ENCODE assay signal across 24 mouse cellular contexts in the genomic region with DNA sequence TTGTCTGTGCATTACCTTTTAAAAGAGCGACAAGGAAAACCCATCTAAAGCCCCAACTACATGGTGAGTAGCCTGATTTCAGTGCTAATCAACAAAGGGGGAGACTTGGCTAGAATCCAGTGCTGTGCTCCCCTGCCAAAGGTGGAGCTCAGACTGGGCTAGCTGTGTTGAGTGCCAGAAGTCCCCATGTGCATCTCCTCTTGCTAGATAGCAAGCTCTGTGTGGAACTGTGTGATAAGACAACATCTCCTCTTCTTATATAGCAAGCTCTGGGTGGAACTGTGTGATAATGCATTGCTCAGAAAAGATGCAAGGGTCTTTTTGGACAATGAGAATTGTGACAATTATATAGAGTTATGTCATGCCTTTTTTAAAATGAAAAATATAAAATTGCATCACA.
DNase-seq lines count a peak whose midpoint lies in the region; ATAC-seq and TF ChIP-seq lines count a peak whose summit lies in the region.
"Had no signal": no experiment of that assay in that cellular context is flagged by ENCODE, and none has a peak within 500 bp of the region (broad histone marks: within the 10 kb centered on the region; RNA-seq: fewer than 3 reads in every experiment).

No protein-coding gene starts in this region.

- no peak overlapping the region for H3K4me2 ChIP-seq in kidney, embryonic 14.5 days (replicated peaks; ENCODE audit: low read depth, low read length)
- H3K4me2 ChIP-seq: embryonic facial prominence, embryonic 12.5 days; forebrain, embryonic 13.5 days; hindbrain, embryonic 13.5 days had no signal

- no peaks in the 10 kb centered on the region for H3K79me2 ChIP-seq in MEL (ENCODE audit: control insufficient read depth, insufficient read depth, low read length, poor library complexity)

- H3K9me3 ChIP-seq in MEL (replicated peaks; ENCODE audit: insufficient read depth, low read length) = no peaks in the 10 kb centered on the region
- peaks cover 6% of the 10 kb centered on the region for H3K9me3 ChIP-seq in kidney, embryonic 14.5 days (ENCODE audit: control insufficient read depth, low read length)
- H3K9me3 ChIP-seq: G1E had no signal

- no peak for TF ChIP-seq CTCF in MEL (IDR thresholded peaks at IDR 0.05 in 2 of 3, conservative IDR thresholded peaks at IDR 0.05 in 1 of 3; ENCODE audit: control insufficient read depth in 1 of 3, insufficient read depth in 1 of 3, low read depth in 2 of 3, low read length in 3 of 3, poor library complexity in 1 of 3, severe bottlenecking in 1 of 3)

- H3K4me1 ChIP-seq in MEL (ENCODE audit: control insufficient read depth in 1 of 2, insufficient read depth in 2 of 2, low read length in 2 of 2) = no peaks in the 10 kb centered on the region
- H3K4me1 ChIP-seq in kidney, embryonic 14.5 days (ENCODE audit: control insufficient read depth, insufficient read depth, low read length) = no peaks in the 10 kb centered on the region
- H3K4me1 ChIP-seq: embryonic facial prominence, embryonic 12.5 days; forebrain, embryonic 13.5 days; heart, embryonic 10.5 days; hindbrain, embryonic 13.5 days had no signal

- no peak overlapping the region for H3K9ac ChIP-seq in MEL (ENCODE audit: control insufficient read depth, low read depth, low read length, poor library complexity, severe bottlenecking)
- no peak overlapping the region for H3K9ac ChIP-seq in kidney, embryonic 14.5 days (ENCODE audit: low read depth, low read length)
- H3K9ac ChIP-seq: embryonic facial prominence, embryonic 12.5 days; forebrain, embryonic 13.5 days; forebrain, postnatal 0 days; hindbrain, embryonic 13.5 days had no signal

- no peaks in the 10 kb centered on the region for H3K27me3 ChIP-seq in MEL (ENCODE audit: control insufficient read depth in 1 of 2, insufficient read depth in 2 of 2, low read length in 2 of 2)
- H3K27me3 ChIP-seq in kidney, embryonic 14.5 days (ENCODE audit: control insufficient read depth, insufficient read depth, low read length) = no peaks in the 10 kb centered on the region
- H3K27me3 ChIP-seq: embryonic facial prominence, embryonic 12.5 days; forebrain, embryonic 13.5 days; hindbrain, embryonic 13.5 days had no signal

- no peak overlapping the region for H3K27ac ChIP-seq in MEL (ENCODE audit: control insufficient read depth, low read depth, low read length)
- no peak overlapping the region for H3K27ac ChIP-seq in kidney, embryonic 14.5 days (ENCODE audit: low read depth, low read length)
- H3K27ac ChIP-seq: embryonic facial prominence, embryonic 12.5 days; forebrain, embryonic 13.5 days; heart, embryonic 10.5 days; hindbrain, embryonic 13.5 days; hindbrain, postnatal 0 days had no signal

- H3K36me3 ChIP-seq in MEL (ENCODE audit: control insufficient read depth in 1 of 2, insufficient read depth in 2 of 2, low read length in 2 of 2) = no peaks in the 10 kb centered on the region
- no peaks in the 10 kb centered on the region for H3K36me3 ChIP-seq in kidney, embryonic 14.5 days (ENCODE audit: control insufficient read depth, insufficient read depth, low read length)
- H3K36me3 ChIP-seq: embryonic facial prominence, embryonic 12.5 days; G1E; heart, embryonic 10.5 days; hindbrain, embryonic 13.5 days had no signal

- ATAC-seq in erythroblast, adult 5-6 weeks (replicated peaks; ENCODE audit: low FRiP score, poor library complexity, severe bottlenecking) = peak; percentile 52; the same call in 1 of the 2 replicates
- peak; percentile 91 for ATAC-seq in megakaryocyte-erythroid progenitor cell, adult 5-6 weeks (replicated peaks; ENCODE audit: low FRiP score, low TSS enrichment, poor library complexity, severe bottlenecking)
- no peak for ATAC-seq in kidney, embryonic 14.5 days (ENCODE audit: low FRiP score, low TSS enrichment)
- ATAC-seq: activated CD4-positive, CD25-positive, alpha-beta regulatory T cell, adult 4 months; CD4-positive, CD25-positive, alpha-beta regulatory T cell, adult 4 months; forebrain, embryonic 13.5 days; forebrain, postnatal 0 days; hindbrain, postnatal 0 days had no signal

- H3K4me3 ChIP-seq in MEL (ENCODE audit: control insufficient read depth in 1 of 2, insufficient read depth in 1 of 2, low read depth in 2 of 2, low read length in 2 of 2) = no peak overlapping the region
- H3K4me3 ChIP-seq in kidney, embryonic 14.5 days (ENCODE audit: low read length) = no peak overlapping the region
- H3K4me3 ChIP-seq: embryonic facial prominence, embryonic 12.5 days; forebrain, embryonic 13.5 days; heart, embryonic 10.5 days; hindbrain, embryonic 13.5 days had no signal

- no peak for TF ChIP-seq RAD21 in MEL (IDR thresholded peaks at IDR 0.05; ENCODE audit: low read depth, low read length)

- WGBS in kidney, embryonic 14.5 days = 88% methylated on average over 1 of the region's 1 CpGs

- TF ChIP-seq EP300 in MEL (IDR thresholded peaks at IDR 0.05; ENCODE audit: low read depth in 1 of 2, low read length in 2 of 2) = peak in 1 of 2 experiments; percentile 25; a peak in 1 of 4 replicates

- no peak for TF ChIP-seq POLR2A in MEL (IDR thresholded peaks at IDR 0.05; ENCODE audit: control insufficient read depth in 1 of 2, insufficient read depth in 1 of 2, low read depth in 1 of 2, low read length in 2 of 2, poor library complexity in 1 of 2)

- DNase-seq in heart, adult 11 months = peak; percentile 17
- DNase-seq in heart, postnatal 10 days = no peak
- DNase-seq in MEL (ENCODE audit: low read depth, low spot score) = peak; percentile 50
- DNase-seq in thymus, postnatal 25 days = no peak
- DNase-seq: adrenal gland, postnatal 14 days; B cell, adult 2 months; cerebellum, adult 2 months; cerebellum, postnatal 10 days; embryo, embryonic 11 days; forebrain, postnatal 0 days; gastrocnemius, postnatal 36 days; heart, adult 18-20 months; heart, postnatal 14 days had no signal

- intact Hi-C loops in heart, postnatal 10 days (cut with DNase I) = no loop called here

TF ChIP-seq in MEL, 35 proteins besides CTCF, POLR2A, EP300 and RAD21:
- TF ChIP-seq TCF12 (IDR thresholded peaks at IDR 0.05; ENCODE audit: low read depth, low read length) (peak; percentile 82), ETS1 (IDR thresholded peaks at IDR 0.05; ENCODE audit: low read depth, low read length) (0 out of 2 replicates have a peak, but pooled peaks have one; percentile 25), SIN3A (IDR thresholded peaks at IDR 0.05; ENCODE audit: low read length) (no peak)

Comparison
In these comparisons a context has a peak if more than half of its experiments do, and no peak if none do; other contexts are left out.
1. DNase-seq: peak in heart, adult 11 months (single experiment) and MEL (single experiment); none in heart, postnatal 10 days (0 of 2) and thymus, postnatal 25 days (single experiment).